Mouse (Mus musculus) myocyte (in vitro differentiated cells): ENCODE data around the gene Gm960. TPM values are rescaled to one million over a fixed set of nuclear protein-coding genes. Genes with fewer than 3 reads are reported as not detected.

ENCODE experiments used
- H3K27me3 ChIP-seq: one replicate; pipeline ENCODE4 v1.6.1; 2011; ENCODE audit not compliant: control insufficient read depth, insufficient read depth, insufficient read length
- H3K36me3 ChIP-seq: one replicate; pipeline ENCODE4 v1.6.1; 2011; ENCODE audit not compliant: control insufficient read depth, insufficient read depth
- H3K4me2 ChIP-seq: one replicate; pipeline ENCODE4 v1.6.1; 2011; ENCODE audit warnings: low read depth, control low read depth
- H3K4me3 ChIP-seq: one replicate; pipeline ENCODE4 v1.5.1; 2011; ENCODE audit warnings: mild to moderate bottlenecking, control low read depth, moderate library complexity
- H3K79me2 ChIP-seq: one replicate; pipeline ENCODE4 v1.6.1; 2011; ENCODE audit not compliant: control insufficient read depth, insufficient read depth
- H3ac ChIP-seq: one replicate; pipeline ENCODE4 v1.6.1; 2011; ENCODE audit not compliant: control insufficient read depth, insufficient read length
- CEBPB ChIP-seq: IDR thresholded peaks from 2 replicates; pipeline ENCODE4 v1.6.1; 2011; ENCODE audit warnings: mild to moderate bottlenecking, moderate library complexity; ENCODE audit not compliant: poor library complexity, insufficient read depth, severe bottlenecking
- E2F4 ChIP-seq: IDR thresholded peaks from one replicate; pipeline ENCODE4 v1.6.1; 2011; ENCODE audit warnings: mild to moderate bottlenecking, control low read depth, moderate library complexity; ENCODE audit not compliant: insufficient read depth
- MAX ChIP-seq: IDR thresholded peaks from one replicate; pipeline ENCODE4 v1.6.1; 2011; ENCODE audit warnings: low read depth, mild to moderate bottlenecking, control low read depth
- MYOD1 ChIP-seq, 3 experiments: IDR thresholded peaks; one replicate each; pipeline ENCODE4 v1.6.1; 2011; ENCODE audit warnings: control low read depth in 2 of 3, low read depth in 2 of 3, mild to moderate bottlenecking in 2 of 3, moderate library complexity in 1 of 3; ENCODE audit not compliant: insufficient read length in 2 of 3, control insufficient read depth in 1 of 3
- MYOG ChIP-seq, 3 experiments: IDR thresholded peaks; one replicate each; pipeline ENCODE4 v1.6.1; 2011; ENCODE audit warnings: control low read depth in 2 of 3, low read depth in 2 of 3, mild to moderate bottlenecking in 2 of 3; ENCODE audit not compliant: insufficient read length in 2 of 3, control insufficient read depth in 1 of 3, insufficient read depth in 1 of 3
- POLR2A ChIP-seq: IDR thresholded peaks from one replicate; pipeline ENCODE4 v1.6.1; 2011; ENCODE audit warnings: low read depth, mild to moderate bottlenecking, control low read depth, moderate library complexity; ENCODE audit not compliant: insufficient read length
- POLR2AphosphoS2 ChIP-seq: IDR thresholded peaks from one replicate; pipeline ENCODE4 v1.6.1; 2011; ENCODE audit warnings: low read depth, control low read depth; ENCODE audit not compliant: insufficient read length
- REST ChIP-seq: IDR thresholded peaks from one replicate; pipeline ENCODE4 v1.6.1; 2011; ENCODE audit warnings: mild to moderate bottlenecking, control low read depth, moderate library complexity; ENCODE audit not compliant: insufficient read depth, insufficient read length
- SRF ChIP-seq: IDR thresholded peaks from one replicate; pipeline ENCODE4 v1.6.1; 2011; ENCODE audit warnings: low read depth; ENCODE audit not compliant: control insufficient read depth, insufficient read length
- TCF12 ChIP-seq: IDR thresholded peaks from one replicate; pipeline ENCODE4 v1.6.1; 2011; ENCODE audit warnings: mild to moderate bottlenecking, control low read depth; ENCODE audit not compliant: poor library complexity, insufficient read depth, severe bottlenecking
- TCF3 ChIP-seq: IDR thresholded peaks from one replicate; pipeline ENCODE4 v1.6.1; 2011; ENCODE audit warnings: low read depth, control low read depth; ENCODE audit not compliant: insufficient read length
- USF1 ChIP-seq: IDR thresholded peaks from one replicate; pipeline ENCODE4 v1.6.1; 2011; ENCODE audit warnings: low read depth, mild to moderate bottlenecking, control low read depth, moderate library complexity
- polyA plus RNA-seq: library from polyadenylated mRNA; unstranded; fragments of >200 nt; fragmentation: generic; extraction: Trizol; gene quantifications from one replicate; pipeline ENCODE4 v1.2.1, GENCODE M21; 2012; ENCODE audit warnings: missing spikeins

Gene Gm960
- polyA plus RNA-seq, 1 experiment = 0.90 TPM

DNA sequence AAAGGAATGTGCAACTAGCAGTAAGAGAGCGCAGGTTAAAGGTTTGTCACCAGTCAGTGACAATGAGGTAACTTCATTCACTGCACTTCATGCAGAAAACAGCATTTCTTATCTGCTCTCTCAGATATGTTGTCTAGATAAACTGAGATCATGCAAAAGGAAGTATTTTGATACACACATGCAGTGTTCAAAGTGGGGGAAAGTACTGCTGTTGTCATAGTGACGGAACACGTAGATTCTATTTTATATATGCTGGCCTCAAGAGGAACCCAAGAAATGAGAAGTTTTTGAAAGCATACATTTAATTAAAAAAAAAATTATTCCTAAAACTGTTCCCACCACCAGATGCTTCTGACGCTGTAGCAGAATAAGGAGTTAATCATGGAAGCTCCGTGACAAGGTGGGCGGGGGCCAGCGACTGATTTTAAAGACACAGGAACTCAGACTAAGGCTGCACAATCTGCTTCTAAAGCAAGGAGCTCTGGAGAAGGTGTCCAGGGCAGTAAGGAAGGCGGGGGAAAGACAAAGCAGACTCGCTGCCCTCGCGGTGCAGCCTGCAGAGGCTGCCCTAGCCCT, 51.5 kb downstream of the Gm960 start:
- Histone ChIP-seq H3K4me2 (no peak overlapping the region), H3K79me2 (no peaks in the 10 kb centered on the region), H3ac (no peak overlapping the region), H3K27me3 (no peaks in the 10 kb centered on the region), H3K36me3 (no peaks in the 10 kb centered on the region), H3K4me3 (no peak overlapping the region)
- no peak for TF ChIP-seq TCF12
- no peak for TF ChIP-seq POLR2A
- TF ChIP-seq E2F4 = no peak
- TF ChIP-seq MAX = no peak
- TF ChIP-seq USF1 = no peak

DNA sequence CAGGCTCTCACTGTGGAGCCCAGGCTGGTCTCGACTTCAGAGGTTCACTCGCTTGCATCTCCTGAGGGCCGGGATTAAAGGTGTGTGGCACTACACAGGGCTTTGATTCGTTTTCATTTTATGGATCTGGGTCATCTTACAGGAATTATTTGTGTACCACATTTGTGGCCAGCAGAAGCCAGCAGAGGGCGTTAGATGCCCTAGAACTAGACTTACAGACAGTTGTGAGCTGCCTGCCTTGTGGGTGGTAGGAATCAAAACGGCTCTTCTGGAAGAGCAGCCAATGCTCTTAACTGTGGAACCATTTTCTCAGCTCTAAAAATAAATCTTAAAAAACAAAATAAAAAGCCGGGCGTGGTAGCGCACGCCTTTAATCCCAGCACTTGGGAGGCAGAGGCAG, 54.2 kb downstream of the Gm960 start:
- H3ac ChIP-seq = no peak overlapping the region
- TF ChIP-seq MAX (no peak), POLR2A (no peak), TCF3 (no peak), USF1 (no peak), REST (no peak), E2F4 (no peak), MYOG (IDR thresholded peaks at IDR 0.05; ENCODE audit: control insufficient read depth in 1 of 3, insufficient read depth in 1 of 3, insufficient read length in 2 of 3, low read depth in 2 of 3) (no peak), SRF (no peak), POLR2AphosphoS2 (no peak), CEBPB (no peak)
- H3K4me2 ChIP-seq = no peak overlapping the region
- no peaks in the 10 kb centered on the region for H3K27me3 ChIP-seq
- H3K4me3 ChIP-seq = no peak overlapping the region
- H3K36me3 ChIP-seq = no peaks in the 10 kb centered on the region
- H3K79me2 ChIP-seq = no peaks in the 10 kb centered on the region

DNA sequence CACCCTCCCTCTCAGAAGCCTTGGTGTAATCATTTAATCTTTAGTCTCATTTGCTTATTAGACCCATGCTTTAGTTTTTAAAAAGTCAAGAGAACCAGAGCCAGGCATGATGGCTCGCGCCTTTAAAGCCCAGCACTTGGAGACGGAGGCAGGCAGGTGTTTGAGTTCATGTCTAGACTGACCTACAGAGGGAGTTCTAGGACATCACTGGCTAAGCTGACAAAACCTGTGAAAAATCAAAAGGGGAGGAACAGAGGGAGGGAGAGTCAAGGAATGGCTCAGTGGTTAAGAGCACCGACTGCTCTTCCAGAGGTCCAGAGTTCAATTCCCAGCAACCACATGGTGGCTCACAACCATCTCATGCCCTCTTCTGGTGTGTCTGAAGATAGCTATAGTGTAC, 62.5 kb downstream of the Gm960 start:
- H3K4me3 ChIP-seq = no peak overlapping the region
- H3K36me3 ChIP-seq = no peaks in the 10 kb centered on the region
- H3K79me2 ChIP-seq = no peaks in the 10 kb centered on the region
- TF ChIP-seq MYOG (IDR thresholded peaks at IDR 0.05; ENCODE audit: control insufficient read depth in 1 of 3, insufficient read depth in 1 of 3, insufficient read length in 2 of 3, low read depth in 2 of 3) (no peak), TCF12 (no peak), REST (no peak), MAX (no peak), USF1 (no peak), CEBPB (no peak), POLR2AphosphoS2 (no peak), E2F4 (no peak), SRF (no peak), POLR2A (no peak), MYOD1 (IDR thresholded peaks at IDR 0.05; ENCODE audit: control insufficient read depth in 1 of 3, insufficient read length in 2 of 3, low read depth in 2 of 3) (no peak), TCF3 (no peak)
- no peak overlapping the region for H3ac ChIP-seq
- no peaks in the 10 kb centered on the region for H3K27me3 ChIP-seq
- no peak overlapping the region for H3K4me2 ChIP-seq

DNA sequence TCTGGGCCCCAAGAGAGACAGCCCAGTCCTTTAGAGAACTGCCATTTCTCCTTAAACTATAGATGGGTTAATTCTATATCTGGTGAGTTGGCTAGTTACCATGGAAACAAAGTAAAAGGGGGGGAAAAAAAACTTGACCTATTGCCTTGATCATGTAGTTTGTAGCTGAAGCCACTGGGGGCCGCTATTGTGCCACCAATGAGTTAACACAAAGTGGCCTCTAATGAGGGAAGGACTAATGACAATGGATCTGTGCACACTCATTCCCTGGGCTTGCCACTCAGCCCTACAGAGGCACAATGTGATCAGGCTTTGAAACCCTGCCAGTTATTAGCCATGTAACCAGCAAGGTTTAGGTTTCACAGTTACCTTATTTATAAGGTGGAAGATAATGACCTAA, 69.6 kb downstream of the Gm960 start:
- Histone ChIP-seq H3K36me3 (no peaks in the 10 kb centered on the region), H3K4me3 (no peak overlapping the region), H3K79me2 (peaks cover 11% of the 10 kb centered on the region), H3K27me3 (no peaks in the 10 kb centered on the region), H3ac (no peak overlapping the region), H3K4me2 (no peak overlapping the region)
- TF ChIP-seq SRF = no peak
- TF ChIP-seq TCF3 = no peak

DNA sequence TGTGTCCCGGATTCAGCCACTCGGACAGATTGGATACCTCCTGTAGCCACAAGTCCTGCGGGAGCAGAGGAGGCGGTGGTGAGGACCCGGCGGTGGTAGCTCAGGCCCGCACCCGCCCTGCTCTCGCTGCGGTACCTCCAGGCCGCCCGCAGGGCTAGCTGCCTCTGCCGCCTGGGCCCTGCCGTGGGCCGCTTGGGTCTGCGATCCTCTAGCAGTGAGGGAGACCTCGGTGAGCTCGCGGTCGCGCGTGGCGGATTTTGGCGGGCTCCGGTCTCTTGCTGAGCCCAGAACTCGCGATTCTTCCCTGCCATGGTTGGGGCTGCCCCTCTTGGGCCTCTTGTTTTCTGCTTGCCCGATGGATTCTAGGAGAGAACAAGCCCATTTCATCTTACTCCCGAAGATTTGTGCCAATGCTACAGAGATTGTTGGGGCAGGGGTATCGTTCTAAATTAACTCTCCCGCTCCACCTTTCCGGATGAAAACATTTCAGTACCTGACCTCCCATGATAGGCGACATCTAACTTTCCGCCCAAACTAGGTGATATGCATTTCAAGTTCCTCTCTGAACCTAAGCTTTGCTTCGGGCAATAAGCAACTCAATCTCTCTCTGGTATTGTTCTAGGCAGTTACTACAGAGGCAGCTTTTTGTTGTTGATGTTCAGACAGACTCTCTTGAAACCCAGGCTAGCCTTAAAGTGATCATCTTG, 72.5 kb downstream of the Gm960 start:
- Histone ChIP-seq H3K27me3 (no peaks in the 10 kb centered on the region), H3K4me2 (peak overlapping the region; percentile 97), H3K4me3 (peak overlapping the region; percentile 74), H3K36me3 (no peaks in the 10 kb centered on the region), H3ac (peak overlapping the region; percentile 52), H3K79me2 (peaks cover 11% of the 10 kb centered on the region)
- TF ChIP-seq POLR2AphosphoS2 (no peak), CEBPB (no peak), MAX (no peak), REST (no peak), SRF (no peak), TCF12 (no peak), POLR2A (no peak), E2F4 (no peak)
